Mouse (Mus musculus) ZHBTc4 (cell line): ENCODE measurements around the gene 2310022A10Rik.
A peak's percentile ranks its signal among the peaks of the same experiment; 100 is the strongest.

Source experiments
- DNase-seq: peaks from one replicate; pipeline ENCODE4 v3.0.0-alpha.2; 2011; ENCODE audit warnings: low read depth, low spot score

Gene 2310022A10Rik

DNA sequence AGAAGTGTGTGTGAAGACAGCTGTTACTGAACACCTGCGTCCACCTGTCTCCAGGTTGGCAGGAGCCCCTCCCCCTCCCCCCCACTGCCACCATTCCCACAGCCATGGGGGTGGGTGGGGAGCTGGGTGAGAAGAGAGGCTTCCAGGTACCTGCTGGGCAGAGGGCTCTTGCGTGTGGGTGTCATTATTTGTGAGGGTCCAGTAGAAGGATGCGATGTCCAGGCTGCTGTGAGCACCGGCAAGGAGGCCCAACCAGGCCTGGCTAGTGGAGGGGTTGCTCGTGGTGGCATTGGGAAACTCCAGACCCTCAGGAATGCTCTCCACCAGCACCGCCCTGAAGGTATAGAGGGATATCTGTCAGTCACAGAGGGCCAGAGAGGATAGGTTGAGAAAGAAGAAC lies 12.1 kb upstream of the 2310022A10Rik start:
- no peak for DNase-seq

DNA sequence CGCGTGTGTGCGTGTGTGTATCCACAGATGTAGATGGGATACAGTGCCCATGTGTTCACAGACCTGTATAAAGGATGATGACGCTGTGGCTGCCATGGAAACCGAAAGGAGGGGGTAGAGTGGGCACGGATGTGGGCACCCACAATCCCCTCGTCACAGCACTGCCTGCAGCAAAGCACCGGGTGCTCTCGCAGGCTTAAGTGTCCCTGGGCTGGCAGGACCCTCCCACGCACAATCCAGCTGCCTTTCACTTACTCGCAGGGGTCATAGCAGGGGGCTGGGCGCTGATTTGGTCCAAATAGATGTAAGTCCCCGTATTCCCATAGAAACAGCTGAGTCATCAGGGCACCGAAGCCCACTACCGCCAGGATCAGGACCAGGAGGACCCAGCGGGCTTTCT lies 11.6 kb upstream of the 2310022A10Rik start:
- no peak for DNase-seq

DNA sequence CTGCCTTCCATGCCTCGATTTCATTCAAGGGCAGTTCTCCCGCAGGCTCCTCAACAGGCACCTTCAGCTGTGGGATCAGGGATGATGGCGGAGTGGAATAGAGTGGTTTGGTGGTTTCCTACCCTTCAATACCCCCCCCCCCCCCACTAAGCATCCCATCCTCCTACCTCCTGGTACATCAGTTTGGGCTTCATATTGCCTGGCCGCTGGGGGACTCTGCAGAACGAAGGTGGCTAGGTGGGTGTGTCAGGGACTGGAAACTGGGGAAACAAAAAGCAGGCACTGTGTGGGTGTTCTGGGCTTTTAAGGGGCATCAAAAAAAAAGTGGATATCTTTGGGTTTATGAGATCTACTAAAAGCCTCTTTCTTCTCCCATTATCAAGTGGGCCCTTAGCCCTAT lies 11.1 kb upstream of the 2310022A10Rik start:
- DNase-seq, result no peak

DNA sequence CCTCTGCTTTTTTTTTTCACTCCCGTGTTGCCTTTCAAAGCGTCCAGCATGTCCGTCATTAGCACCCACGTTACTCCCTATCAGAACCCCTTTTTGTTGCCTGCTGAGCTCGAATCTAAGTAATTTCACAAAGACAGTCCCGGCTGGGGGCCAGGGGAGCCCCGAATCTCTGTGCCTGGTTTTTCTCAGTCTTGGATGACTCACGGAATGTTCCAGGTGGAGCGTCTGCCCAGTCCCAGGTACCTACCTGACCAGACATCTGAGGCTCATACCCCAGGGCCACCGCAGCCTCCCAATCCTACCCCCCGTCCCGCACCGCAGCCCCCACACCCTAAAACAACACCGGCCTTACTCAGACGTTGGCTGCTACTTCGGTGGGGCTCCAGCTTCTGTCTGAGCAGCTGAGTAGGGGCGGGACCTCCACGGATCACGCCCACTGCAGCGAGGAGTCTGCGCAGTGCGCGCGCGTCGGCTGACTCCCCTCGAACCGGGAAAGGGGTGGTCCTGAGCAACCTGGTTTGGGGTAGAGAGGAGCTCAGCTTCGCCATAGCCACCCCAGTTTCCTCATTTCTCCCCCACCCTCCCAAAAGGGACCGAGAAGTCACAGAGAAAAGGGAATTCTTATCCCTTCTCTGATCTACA lies 10.5 kb upstream of the 2310022A10Rik start:
- DNase-seq, result peak; percentile 79

DNA sequence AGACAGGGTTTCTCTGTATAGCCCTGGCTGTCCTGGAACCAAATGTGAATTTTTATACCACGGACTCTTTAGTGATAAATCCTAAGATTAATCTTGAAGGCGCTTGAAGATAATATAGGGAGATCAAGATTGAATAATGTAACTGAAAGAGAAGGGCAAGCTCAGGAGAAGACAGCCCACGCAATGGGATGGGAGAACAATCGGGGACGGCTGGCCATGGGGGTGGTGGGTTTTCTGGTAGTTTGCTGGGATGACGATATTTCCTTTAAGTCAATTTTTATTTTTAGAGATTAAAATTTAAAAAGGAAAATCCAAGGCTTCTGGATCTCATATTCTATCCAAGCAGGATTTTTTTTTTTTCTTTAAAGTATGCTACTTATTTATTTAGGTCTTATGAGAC lies 10.0 kb upstream of the 2310022A10Rik start:
- DNase-seq, result no peak

DNA sequence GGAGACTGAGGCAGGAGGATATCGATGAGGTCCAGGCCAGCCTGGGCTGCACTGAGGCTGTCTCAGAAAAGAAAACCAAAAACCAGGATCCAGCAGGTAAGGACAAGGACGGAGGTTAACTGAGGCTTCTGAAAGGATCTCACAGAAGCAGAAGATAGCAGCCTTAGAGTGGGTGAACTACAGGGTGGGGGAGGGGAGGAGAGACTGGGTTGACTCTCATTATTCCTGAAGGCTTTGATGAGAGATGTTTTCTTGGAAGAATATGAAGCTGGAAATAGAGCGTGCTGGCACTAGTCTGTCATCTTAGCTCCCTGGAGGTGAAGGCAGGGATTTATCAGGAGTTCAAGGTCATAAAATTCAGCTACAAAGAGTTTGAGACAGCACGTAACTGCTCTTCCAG lies 9.2 kb upstream of the 2310022A10Rik start:
- no peak for DNase-seq

DNA sequence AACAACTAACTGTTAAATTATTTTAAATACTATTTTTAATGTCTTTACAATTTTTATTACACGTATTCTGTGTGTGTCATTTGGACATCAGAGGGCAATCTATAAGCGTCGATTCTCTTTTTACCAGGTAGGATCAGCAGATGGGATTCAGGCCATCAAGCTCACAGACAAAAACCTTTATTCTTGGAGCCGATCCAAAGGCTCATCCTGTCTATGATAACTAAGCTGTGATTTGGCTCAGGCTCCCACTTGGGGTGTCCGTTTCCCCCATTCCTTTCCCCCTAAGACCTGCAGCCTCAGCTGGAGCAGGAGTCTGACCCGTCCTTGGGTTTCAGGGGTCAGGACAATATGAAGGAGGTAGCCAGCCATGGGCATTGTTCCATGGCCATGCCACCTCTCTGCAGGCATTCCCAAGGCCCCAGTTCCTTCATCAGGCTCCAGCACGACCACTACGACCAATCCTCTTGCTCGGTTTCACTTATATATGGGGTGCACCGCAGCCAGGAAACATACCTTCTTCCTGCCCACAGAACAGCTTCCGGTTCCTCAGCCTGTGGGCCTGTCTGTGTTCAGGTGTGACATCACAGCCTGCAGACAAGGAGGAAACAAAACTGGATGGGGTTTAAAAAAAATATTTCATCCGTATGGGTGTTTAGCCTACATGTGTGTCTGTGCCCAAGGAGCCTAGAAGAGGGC lies 8.2 kb upstream of the 2310022A10Rik start:
- DNase-seq, result no peak

DNA sequence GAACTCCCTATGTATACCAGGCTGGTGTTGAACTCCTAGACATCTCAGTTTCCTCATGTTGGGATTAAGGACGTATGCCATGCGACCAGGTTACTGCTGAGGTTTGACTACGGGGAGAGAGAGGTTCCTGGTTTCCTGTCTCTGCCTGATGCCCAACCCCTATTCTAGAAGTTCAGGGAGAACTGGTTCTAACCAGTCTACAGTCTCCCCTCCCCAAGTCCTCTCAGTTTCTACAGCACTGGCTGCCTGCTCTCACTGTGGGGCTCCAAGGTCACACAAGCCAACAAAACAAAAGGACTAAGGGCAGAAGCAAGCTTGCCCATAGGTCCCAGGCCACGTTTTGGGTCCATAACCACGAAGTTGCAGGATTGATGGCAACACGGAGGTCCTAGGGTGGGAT lies 3.4 kb upstream of the 2310022A10Rik start:
- peak; percentile 94 for DNase-seq

DNA sequence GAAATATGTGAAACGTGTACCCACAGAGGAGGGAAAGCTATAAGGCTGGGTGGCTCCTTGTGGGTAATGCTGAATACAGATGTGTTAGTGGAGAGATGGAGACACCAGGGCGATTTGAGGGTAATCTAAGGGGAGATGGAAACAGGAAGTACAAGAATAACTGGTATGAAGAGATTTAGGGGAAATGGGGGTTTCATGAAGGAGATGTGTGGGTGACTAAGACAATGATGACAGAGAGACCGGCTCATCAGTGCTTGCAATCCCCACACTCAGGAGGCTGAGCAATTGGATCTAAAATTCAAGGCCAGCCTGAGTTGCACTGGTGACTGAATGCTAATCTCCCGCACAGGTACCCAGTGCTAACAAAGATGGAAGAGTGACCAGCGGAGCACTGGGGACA lies 963 bp upstream of the 2310022A10Rik start:
- DNase-seq, result no peak

DNA sequence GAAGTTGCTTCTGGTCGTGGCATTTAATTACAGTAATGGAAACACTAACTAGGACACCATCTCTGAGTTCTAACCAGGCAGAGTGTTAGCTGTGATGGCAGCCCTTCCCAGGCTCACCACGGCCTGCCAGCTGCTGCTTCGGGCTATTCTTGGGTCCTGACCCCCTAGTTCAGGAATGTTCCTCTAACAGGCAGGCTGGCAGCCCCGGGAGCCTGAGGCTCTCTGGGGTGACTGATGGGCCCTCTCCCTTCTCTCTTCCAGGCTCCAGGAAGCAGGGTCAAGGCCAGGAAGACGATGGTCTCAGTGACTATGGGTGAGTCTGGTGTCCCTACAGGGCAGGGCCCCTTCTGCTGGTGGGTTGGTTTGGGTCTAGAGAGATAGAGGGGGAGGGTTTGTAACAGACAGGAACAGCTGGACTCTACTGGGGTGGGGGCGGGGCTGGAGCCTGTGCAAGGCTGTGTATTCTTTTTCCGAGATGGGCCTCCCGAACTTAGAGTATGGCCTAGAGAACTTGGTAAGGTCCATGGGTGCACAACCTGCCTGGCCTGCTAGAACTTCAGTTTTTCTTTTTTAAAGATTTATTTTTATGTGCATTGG lies 7.4 kb downstream of the 2310022A10Rik start:
- DNase-seq, result no peak

DNA sequence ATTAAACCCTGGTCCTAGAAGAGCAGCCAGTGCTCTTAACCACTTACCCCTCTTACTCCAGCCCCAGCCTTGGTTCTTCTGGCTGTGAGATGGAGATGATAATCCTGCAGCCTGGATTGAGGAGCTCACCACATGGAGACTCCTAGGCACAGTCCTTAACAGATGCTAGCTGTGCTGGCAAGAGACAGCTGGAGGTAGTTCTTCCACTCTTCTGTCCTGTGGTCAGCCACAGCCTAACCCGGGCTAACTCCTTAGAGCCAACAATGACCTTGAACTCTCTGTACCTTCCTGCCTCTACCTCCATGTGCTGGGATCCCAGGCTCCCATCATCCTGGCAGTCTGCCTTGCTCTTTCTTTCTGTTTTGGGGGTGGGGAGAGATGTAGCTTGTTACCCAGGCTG lies 7.9 kb downstream of the 2310022A10Rik start:
- DNase-seq, result no peak

DNA sequence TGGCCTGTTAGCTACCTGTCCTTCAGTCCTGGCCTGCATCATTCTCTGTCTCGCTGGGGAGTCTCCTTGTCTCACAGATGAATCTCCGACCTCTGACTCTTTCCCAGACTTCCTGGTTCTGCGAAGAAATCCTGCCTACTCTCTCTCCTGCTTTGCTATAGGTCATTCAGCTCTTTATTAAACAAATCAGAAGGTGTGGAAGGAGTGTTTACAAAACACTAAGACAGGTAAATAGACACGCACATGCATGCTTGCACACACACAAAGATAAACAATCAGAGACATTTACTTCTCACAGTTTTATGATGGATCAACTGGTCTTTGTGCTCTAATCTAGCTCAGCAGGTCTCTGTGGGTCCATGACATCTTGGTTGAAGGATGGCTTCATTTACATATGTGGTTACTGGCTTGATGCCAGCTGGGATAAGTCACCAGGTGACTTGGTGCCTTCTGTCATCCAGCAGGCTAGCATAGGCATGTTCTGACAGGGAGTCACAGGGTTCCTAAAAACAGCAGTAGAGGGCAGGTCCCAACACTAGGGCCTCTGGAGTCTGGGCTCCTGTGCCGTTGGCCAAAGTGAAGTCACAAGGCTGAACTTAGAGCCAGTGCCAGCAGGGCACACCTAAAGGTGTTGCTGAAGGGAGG lies 16.7 kb downstream of the 2310022A10Rik start:
- peak; percentile 64 for DNase-seq

DNA sequence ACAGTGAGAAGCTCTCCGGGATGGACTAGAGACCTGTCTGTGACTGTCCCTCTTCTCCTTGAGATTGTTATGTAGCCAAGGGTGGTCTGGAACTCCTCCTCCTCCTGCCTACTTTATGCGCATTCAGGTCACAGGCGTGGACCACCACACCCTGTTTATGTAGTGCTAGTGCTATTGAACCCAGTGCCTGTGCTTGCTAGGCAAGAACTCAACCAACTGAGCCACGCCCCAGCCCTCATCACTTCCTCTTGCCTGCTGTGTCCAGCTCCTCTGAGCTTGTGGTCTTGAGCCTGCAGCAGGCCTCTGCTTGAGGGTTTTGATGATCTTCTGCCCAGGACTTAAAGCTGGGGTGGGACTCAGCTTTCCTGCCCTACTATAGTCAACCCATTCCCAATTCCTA lies 19.1 kb downstream of the 2310022A10Rik start:
- peak; percentile 92 for DNase-seq

DNA sequence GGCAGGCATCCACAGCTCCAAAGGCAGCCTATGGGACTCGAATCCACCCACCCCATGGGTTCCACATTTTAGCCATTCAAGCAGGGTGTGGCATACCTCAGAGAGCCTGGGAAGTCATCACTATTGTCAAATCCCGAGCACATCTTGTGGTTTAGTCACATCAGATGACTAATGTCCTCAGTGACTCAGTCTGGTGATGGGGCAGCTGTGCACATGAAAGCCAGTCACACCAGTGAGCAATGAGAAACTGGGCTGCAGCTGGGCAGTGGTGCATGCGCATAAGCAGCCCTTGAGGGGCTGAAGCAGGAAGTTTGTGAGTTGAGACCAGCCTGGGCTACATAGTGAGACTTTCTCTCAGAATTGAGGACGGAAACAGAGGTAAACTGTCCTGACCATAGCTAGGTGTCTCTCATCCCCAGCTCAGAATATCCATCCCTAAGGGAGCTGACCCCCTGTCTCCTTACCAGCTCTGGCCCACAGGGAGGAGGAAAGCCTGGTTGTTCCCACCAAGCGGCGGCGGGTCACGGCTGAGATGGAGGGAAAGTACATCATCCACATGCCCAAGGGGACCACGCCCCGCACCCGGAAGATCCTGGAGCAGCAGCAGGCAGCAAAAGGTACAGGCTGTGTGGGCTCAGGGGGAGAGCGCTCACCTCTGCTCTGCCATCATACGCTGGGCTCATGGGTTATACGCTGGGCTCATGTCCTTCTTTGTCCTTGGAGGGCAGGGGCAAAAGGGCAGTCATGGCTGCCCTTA lies 21.3 kb downstream of the 2310022A10Rik start:
- peak; percentile 81 for DNase-seq

DNA sequence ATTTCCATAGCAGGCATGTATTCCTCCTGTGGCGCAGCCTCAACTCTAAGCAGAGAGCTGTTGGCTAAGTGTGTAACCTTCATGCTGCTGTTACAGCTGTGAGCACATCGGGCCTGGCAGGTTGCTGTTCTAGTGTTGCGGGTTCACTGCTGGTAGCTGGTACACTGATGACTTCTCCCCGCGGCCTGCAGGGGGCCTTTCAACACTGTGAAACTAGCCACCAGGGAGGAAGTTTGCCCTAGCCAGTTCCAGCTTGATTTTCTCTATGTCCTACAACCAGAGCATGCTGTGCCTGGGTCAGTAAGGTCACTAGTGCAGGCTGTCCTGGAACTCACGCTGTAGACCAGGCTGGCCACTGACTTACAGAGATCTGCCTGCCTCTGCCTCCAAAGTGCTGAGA lies 23.9 kb downstream of the 2310022A10Rik start:
- DNase-seq, result peak; percentile 87

DNA sequence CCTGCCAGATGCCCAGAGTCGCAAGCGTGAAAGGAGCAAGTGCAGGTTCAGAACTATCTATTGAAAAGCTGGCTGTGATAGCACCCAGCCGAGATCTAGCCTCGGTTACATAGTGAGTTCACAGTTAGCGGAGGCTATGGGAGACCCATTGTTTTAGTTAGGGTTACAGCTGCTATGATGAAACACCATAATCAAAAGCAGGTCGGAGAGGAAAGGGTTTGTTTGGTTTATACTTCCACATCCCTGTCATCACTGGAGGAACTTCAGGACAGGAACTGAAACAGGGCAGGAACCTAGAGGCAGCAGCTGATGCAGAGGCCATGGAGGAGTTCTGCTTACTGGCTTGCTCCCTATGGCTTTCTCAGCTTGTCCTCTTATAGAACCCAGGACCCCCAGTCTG lies 24.6 kb downstream of the 2310022A10Rik start:
- no peak for DNase-seq

DNA sequence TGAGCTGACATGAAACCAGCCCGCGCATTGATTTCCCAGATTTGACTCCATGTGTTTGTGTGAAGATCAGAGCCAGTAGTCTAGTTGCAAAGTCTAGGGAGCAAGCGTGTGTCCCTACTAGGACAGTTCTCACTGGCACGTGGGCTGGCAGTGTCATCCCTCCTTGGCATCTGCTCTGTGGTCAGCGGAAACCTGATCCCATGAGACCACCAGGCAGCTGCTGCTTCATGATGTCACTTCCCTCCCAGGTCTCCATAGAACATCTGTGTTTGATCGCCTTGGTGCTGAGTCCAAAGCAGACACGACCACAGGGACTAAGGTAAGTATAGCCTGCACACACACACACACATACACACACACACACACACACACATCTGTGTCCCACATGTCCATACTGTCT lies 25.4 kb downstream of the 2310022A10Rik start:
- no peak for DNase-seq

DNA sequence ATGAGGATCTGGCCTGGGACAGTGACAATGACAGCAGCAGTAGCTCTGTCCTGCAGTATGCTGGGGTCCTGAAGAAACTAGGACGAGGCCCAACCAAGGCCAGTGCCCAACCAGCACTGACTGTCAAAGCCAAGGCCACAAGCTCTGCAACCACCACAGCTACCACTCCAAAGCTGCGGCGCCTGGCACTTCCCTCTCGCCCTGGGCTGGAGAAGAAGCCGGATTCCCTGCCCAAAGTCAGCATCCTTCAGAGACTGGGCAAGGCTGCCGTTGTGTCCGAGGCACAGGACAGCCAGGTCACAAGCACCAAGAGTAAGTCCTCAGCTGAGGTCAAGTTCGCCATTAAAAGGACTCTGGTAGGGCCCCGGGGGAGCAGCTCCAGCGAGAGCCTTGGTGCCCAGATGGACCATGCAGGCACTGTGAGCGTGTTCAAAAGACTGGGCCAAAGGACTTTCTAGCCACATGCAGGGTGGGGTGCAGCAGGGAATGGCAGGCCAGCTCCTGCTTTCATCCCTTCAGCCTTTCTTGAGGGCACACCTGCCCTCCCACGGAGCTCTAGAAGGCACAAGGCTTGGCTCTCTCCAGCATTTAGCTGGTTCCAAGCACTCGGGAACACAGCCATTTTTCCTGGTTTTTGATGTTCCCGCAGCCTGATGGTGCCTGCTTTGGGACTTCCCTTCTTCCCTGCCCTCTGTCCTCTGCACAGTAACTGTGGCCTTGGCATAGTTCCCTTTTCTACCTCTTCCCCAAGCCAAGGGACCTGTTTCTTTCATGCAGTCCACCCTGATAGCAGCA lies 27.5 kb downstream of the 2310022A10Rik start:
- DNase-seq, result no peak

DNA sequence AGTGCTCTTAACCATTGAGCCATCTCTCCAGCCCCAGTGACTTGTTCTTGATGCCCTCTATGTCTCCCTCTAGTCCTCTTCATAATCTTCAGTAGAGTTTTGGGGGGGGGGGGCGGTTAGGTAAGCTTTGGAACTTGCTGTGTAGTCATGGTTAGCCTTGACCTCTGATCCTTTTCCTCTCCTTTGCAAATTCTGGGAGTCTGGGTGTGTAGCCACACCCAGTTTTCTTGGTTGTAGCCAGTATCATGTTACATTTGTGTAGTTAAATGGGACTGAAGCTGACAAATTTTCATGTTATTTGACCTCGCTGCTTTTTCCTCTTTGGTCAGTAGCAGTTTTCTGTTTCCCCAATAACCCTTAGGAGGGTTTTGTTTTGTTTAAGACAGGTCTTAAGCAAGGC lies 33.8 kb downstream of the 2310022A10Rik start:
- DNase-seq, result peak; percentile 85

DNA sequence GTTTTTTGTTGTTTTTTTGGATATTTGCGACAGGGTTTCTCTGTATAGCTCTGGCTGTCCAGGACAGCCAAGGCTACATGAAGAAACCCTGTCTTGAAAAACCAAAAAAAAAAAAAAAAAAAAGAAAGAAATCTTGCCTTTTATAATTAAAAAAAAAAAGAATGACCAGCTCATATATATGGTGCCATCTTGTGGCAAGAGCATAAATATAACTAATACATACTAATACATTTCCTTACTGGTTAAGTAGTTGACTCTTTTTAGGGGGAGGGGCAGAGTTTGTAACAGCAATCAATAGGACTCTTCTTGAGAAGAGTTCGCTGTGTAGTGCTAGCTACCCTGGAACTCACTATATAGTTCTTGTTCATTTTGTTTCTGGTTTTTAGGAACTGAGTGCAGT lies 34.7 kb downstream of the 2310022A10Rik start:
- no peak for DNase-seq

DNA sequence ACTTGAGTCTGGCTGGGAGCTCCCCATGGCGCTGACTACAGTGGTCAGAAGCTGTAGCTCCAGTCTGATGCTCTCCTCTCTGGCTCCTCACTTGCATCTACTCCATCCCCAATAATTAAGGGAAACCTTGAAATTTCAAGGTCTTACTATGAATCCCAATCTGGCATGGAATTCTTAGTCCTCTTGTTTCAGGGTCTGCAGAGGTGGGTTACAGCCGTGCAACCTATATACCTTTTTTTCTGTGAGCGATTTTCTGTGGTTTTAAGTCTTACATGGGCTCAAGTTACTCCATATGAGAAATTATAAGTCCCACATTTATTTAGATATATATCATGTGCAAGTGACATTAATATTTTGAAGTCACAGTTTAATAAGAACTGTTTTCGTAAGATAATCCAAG lies 37.1 kb downstream of the 2310022A10Rik start:
- DNase-seq, result no peak
